Mouse (Mus musculus) lung, postnatal 14 days (tissue): ENCODE results near the gene Vav3.

Experiments used
- DNase-seq: peaks from one replicate; pipeline ENCODE4 v3.0.0; 2021

Vav3 gene

GRCm38 (mm10) chr3:109596084-109596483, 255.6 kb downstream of the Vav3 start:
- DNase-seq = no peak

- DNase-seq = no peak
Measured at GRCm38 (mm10) chr3:109600699-109601451, 260.4 kb downstream of the Vav3 start.

- DNase-seq = no peak
Measured at GRCm38 (mm10) chr3:109602753-109603152, 262.3 kb downstream of the Vav3 start.

GRCm38 (mm10) chr3:109606121-109606520, 265.7 kb downstream of the Vav3 start:
- DNase-seq = no peak

GRCm38 (mm10) chr3:109621721-109622120, 281.3 kb downstream of the Vav3 start:
- DNase-seq = no peak

- no peak for DNase-seq
Measured at GRCm38 (mm10) chr3:109622361-109622760, 281.9 kb downstream of the Vav3 start.

- DNase-seq = no peak
Measured at GRCm38 (mm10) chr3:109622816-109623215, 282.4 kb downstream of the Vav3 start.

- DNase-seq = no peak
Measured at GRCm38 (mm10) chr3:109623770-109624169, 283.3 kb downstream of the Vav3 start.

- DNase-seq = no peak
Measured at GRCm38 (mm10) chr3:109636045-109636444, 295.6 kb downstream of the Vav3 start.

- DNase-seq = peak; percentile 40
Measured at GRCm38 (mm10) chr3:109639386-109639785, 298.9 kb downstream of the Vav3 start.

GRCm38 (mm10) chr3:109640796-109641195, 300.3 kb downstream of the Vav3 start:
- DNase-seq = no peak

- DNase-seq = no peak
Measured at GRCm38 (mm10) chr3:109648242-109648641, 307.8 kb downstream of the Vav3 start.

- no peak for DNase-seq
Measured at GRCm38 (mm10) chr3:109651479-109651878, 311.0 kb downstream of the Vav3 start.

- no peak for DNase-seq
Measured at GRCm38 (mm10) chr3:109652860-109653631, 312.6 kb downstream of the Vav3 start.

- no peak for DNase-seq
Measured at GRCm38 (mm10) chr3:109654386-109654785, 313.9 kb downstream of the Vav3 start.

GRCm38 (mm10) chr3:109671716-109672115, 331.3 kb downstream of the Vav3 start:
- no peak for DNase-seq

GRCm38 (mm10) chr3:109672925-109673324, 332.5 kb downstream of the Vav3 start:
- no peak for DNase-seq

GRCm38 (mm10) chr3:109680281-109680680, 339.8 kb downstream of the Vav3 start:
- no peak for DNase-seq

- no peak for DNase-seq
Measured at GRCm38 (mm10) chr3:109681863-109682262, 341.4 kb downstream of the Vav3 start.

GRCm38 (mm10) chr3:109683608-109684295, 343.3 kb downstream of the Vav3 start:
- DNase-seq = no peak

- DNase-seq = no peak
Measured at GRCm38 (mm10) chr3:109690566-109690965, 350.1 kb downstream of the Vav3 start.

GRCm38 (mm10) chr3:109692613-109693012, 352.2 kb downstream of the Vav3 start:
- no peak for DNase-seq

- no peak for DNase-seq
Measured at GRCm38 (mm10) chr3:109701301-109701700, 360.8 kb downstream of the Vav3 start.
